In genomic region chr6:144367626-144368077, GRCm38 (mm10) we compare ENCODE assay signal across 16 mouse cellular contexts.
DNase-seq lines count a peak whose midpoint lies in the region; ATAC-seq lines count a peak whose summit lies in the region.
"Had no signal": no experiment of that assay in that cellular context is flagged by ENCODE, and none has a peak within 500 bp of the region (broad histone marks: within the 10 kb centered on the region; RNA-seq: fewer than 3 reads in every experiment).

No protein-coding gene starts in this region.

- H3K9me3 ChIP-seq in hindbrain, embryonic 11.5 days (ENCODE audit: control insufficient read depth, low read length): no peaks in the 10 kb centered on the region
- peaks cover 8% of the 10 kb centered on the region; the same call in 1 of the 2 replicates for H3K9me3 ChIP-seq in hindbrain, embryonic 10.5 days
- H3K9me3 ChIP-seq in hindbrain, embryonic 14.5 days (ENCODE audit: control insufficient read depth, low read length): 0 out of 2 replicates have a peak, but pooled peaks cover 7% of the 10 kb centered on the region
- H3K9me3 ChIP-seq in midbrain, embryonic 16.5 days (replicated peaks; ENCODE audit: control insufficient read depth, low read length, poor library complexity, severe bottlenecking): no peaks in the 10 kb centered on the region

- H3K4me3 ChIP-seq in hindbrain, embryonic 11.5 days (ENCODE audit: low read depth, low read length): no peak overlapping the region
- no peak overlapping the region for H3K4me3 ChIP-seq in hindbrain, embryonic 10.5 days
- no peak overlapping the region for H3K4me3 ChIP-seq in hindbrain, embryonic 14.5 days (replicated peaks; ENCODE audit: low read length)
- no peak overlapping the region for H3K4me3 ChIP-seq in midbrain, embryonic 16.5 days (ENCODE audit: low read depth, low read length)

- H3K27ac ChIP-seq in hindbrain, embryonic 11.5 days (ENCODE audit: low read depth, low read length): no peak overlapping the region
- no peak overlapping the region for H3K27ac ChIP-seq in hindbrain, embryonic 10.5 days
- H3K27ac ChIP-seq in hindbrain, embryonic 14.5 days: no peak overlapping the region
- no peak overlapping the region for H3K27ac ChIP-seq in midbrain, embryonic 16.5 days (ENCODE audit: low read length)
- H3K27ac ChIP-seq: macrophage had no signal

- H3K27me3 ChIP-seq in hindbrain, embryonic 11.5 days (ENCODE audit: control insufficient read depth, insufficient read depth, low read length): peaks cover 2% of the 10 kb centered on the region; the same call in 1 of the 2 replicates
- H3K27me3 ChIP-seq in hindbrain, embryonic 10.5 days (ENCODE audit: insufficient read depth, poor library complexity, severe bottlenecking): peaks cover 31% of the 10 kb centered on the region
- H3K27me3 ChIP-seq in hindbrain, embryonic 14.5 days (ENCODE audit: control insufficient read depth, insufficient read depth, low read length): peaks cover 11% of the 10 kb centered on the region; the same call in 1 of the 2 replicates
- no peaks in the 10 kb centered on the region for H3K27me3 ChIP-seq in midbrain, embryonic 16.5 days (ENCODE audit: control insufficient read depth, insufficient read depth, low read depth, low read length)
- H3K27me3 ChIP-seq: Patski had no signal

- no peaks in the 10 kb centered on the region for H3K4me1 ChIP-seq in hindbrain, embryonic 11.5 days (replicated peaks; ENCODE audit: control insufficient read depth, insufficient read depth, low read length)
- 0 out of 2 replicates have a peak, but pooled peaks cover 3% of the 10 kb centered on the region for H3K4me1 ChIP-seq in hindbrain, embryonic 10.5 days (replicated peaks)
- H3K4me1 ChIP-seq in hindbrain, embryonic 14.5 days (replicated peaks; ENCODE audit: control insufficient read depth, insufficient read depth, low read length): 0 out of 2 replicates have a peak, but pooled peaks cover 5% of the 10 kb centered on the region
- no peaks in the 10 kb centered on the region for H3K4me1 ChIP-seq in midbrain, embryonic 16.5 days (ENCODE audit: control insufficient read depth, insufficient read depth, low read length)

- WGBS in hindbrain, embryonic 11.5 days: 82% methylated on average over 11 of the region's 11 CpGs
- WGBS in hindbrain, embryonic 10.5 days: 90% methylated on average over 11 of the region's 11 CpGs
- WGBS in hindbrain, embryonic 14.5 days: 47% methylated on average over 11 of the region's 11 CpGs
- WGBS in midbrain, embryonic 16.5 days: 62% methylated on average over 11 of the region's 11 CpGs

- no peak overlapping the region for H3K9ac ChIP-seq in hindbrain, embryonic 11.5 days (ENCODE audit: low read depth, low read length)
- no peak overlapping the region for H3K9ac ChIP-seq in hindbrain, embryonic 14.5 days
- no peak overlapping the region for H3K9ac ChIP-seq in midbrain, embryonic 16.5 days (ENCODE audit: low read depth, low read length)

- no peaks in the 10 kb centered on the region for H3K36me3 ChIP-seq in hindbrain, embryonic 11.5 days (ENCODE audit: control insufficient read depth, insufficient read depth, low read length)
- no peaks in the 10 kb centered on the region; the same call in 1 of the 2 replicates for H3K36me3 ChIP-seq in hindbrain, embryonic 10.5 days
- no peaks in the 10 kb centered on the region for H3K36me3 ChIP-seq in hindbrain, embryonic 14.5 days (replicated peaks; ENCODE audit: control insufficient read depth, insufficient read depth)
- H3K36me3 ChIP-seq in midbrain, embryonic 16.5 days (ENCODE audit: control insufficient read depth, insufficient read depth, low read length): no peaks in the 10 kb centered on the region

- ATAC-seq in hindbrain, embryonic 11.5 days (ENCODE audit: low FRiP score): peak; percentile 43; the same call in 1 of the 2 replicates
- ATAC-seq in hindbrain, embryonic 14.5 days (ENCODE audit: low FRiP score): peak; percentile 84
- ATAC-seq in midbrain, embryonic 16.5 days: peak; percentile 58
- ATAC-seq in megakaryocyte progenitor cell, adult 5-6 weeks (replicated peaks; ENCODE audit: poor library complexity): no peak
- ATAC-seq: Patski had no signal

- no peak overlapping the region for H3K4me2 ChIP-seq in hindbrain, embryonic 11.5 days (replicated peaks; ENCODE audit: low read depth, low read length)
- H3K4me2 ChIP-seq in hindbrain, embryonic 14.5 days (replicated peaks): no peak overlapping the region
- no peak overlapping the region for H3K4me2 ChIP-seq in midbrain, embryonic 16.5 days (ENCODE audit: low read length)

- no peak for DNase-seq in hindbrain, embryonic 11.5 days (ENCODE audit: low spot score)
- no peak for DNase-seq in hindbrain, embryonic 10.5 days (ENCODE audit: low spot score)
- DNase-seq in brain, embryonic 18.5 days (ENCODE audit: low read depth, low spot score): peak; percentile 49
- DNase-seq in hindbrain, embryonic 14.5 days (ENCODE audit: low spot score): peak; percentile 75
- DNase-seq in spleen, postnatal 4 days (ENCODE audit: low spot score in 2 of 2): no peak
- no peak for DNase-seq in adrenal gland, adult 8-10 months
- DNase-seq: B cell, adult 2 months; cerebellum, adult 9-11 months; kidney, adult 8-10 months; kidney, postnatal 4 days; lung, adult 2 months; right cerebral cortex, postnatal 25 days had no signal

Comparison
In these comparisons a context has a peak if more than half of its experiments do, and no peak if none do; other contexts are left out.
1. DNase-seq: peak in brain, embryonic 18.5 days (single experiment) and hindbrain, embryonic 14.5 days (single experiment); none in hindbrain, embryonic 11.5 days (single experiment), hindbrain, embryonic 10.5 days (single experiment), spleen, postnatal 4 days (0 of 2) and adrenal gland, adult 8-10 months (single experiment).